Mouse (Mus musculus) heart, postnatal 36 days (tissue): ENCODE data around the gene Gm17019. TPM values are rescaled to one million over a fixed set of nuclear protein-coding genes. Genes with fewer than 3 reads are reported as not detected.
"Not testable (repeated sequence)": the region's sequence is repeated elsewhere in the genome, so short reads cannot be mapped to it uniquely, and the experiment has no call there.

Source experiments
- DNase-seq, 2 experiments: peaks; one replicate each; pipeline ENCODE4 v3.0.0; 2021 to 2022
- intact Hi-C: fragments of 180-260 bp; cut with DNase I; formaldehyde crosslinking; loops from one replicate; pipeline ENCODE4 v1.15.1; 2025
- total RNA-seq, 2 experiments: library from RNA; stranded (reverse); gene quantifications; 2 replicates each; pipeline ENCODE4 v1.2.3; 2021

Gm17019 gene
- total RNA-seq = not detected

- intact Hi-C loops, DNase-seq: not testable (repeated sequence)
Observed at GRCm38 (mm10) chr5:15032898-15033297, at the start of gene Gm17019. Gene Gm17019 (minus strand): TSS chr5:15032998.

GRCm38 (mm10) chr5:15062385-15062715 lies 29.6 kb upstream of the Gm17019 start:
- intact Hi-C loops, DNase-seq: not testable (repeated sequence)

- intact Hi-C loops, DNase-seq: not testable (repeated sequence)
Observed at GRCm38 (mm10) chr5:15061638-15062384, 29.0 kb upstream of the Gm17019 start.

GRCm38 (mm10) chr5:15054151-15055025 lies 21.6 kb upstream of the Gm17019 start:
- intact Hi-C loops, DNase-seq: not testable (repeated sequence)

GRCm38 (mm10) chr5:15053606-15053962 lies 20.8 kb upstream of the Gm17019 start:
- DNase-seq, intact Hi-C loops: not testable (repeated sequence)

GRCm38 (mm10) chr5:15052945-15053605 lies 20.3 kb upstream of the Gm17019 start:
- intact Hi-C loops = not testable (repeated sequence)

GRCm38 (mm10) chr5:15050807-15051206 lies 18.0 kb upstream of the Gm17019 start:
- intact Hi-C loops, DNase-seq: not testable (repeated sequence)

More at GRCm38 (mm10) chr5:15052945-15053605, 20.3 kb upstream of the Gm17019 start:
- not testable (repeated sequence) for DNase-seq

GRCm38 (mm10) chr5:15044830-15045767 lies 12.3 kb upstream of the Gm17019 start:
- DNase-seq, intact Hi-C loops: not testable (repeated sequence)

- DNase-seq, intact Hi-C loops: not testable (repeated sequence)
Observed at GRCm38 (mm10) chr5:15040784-15041183, 8.0 kb upstream of the Gm17019 start.

- intact Hi-C loops, DNase-seq: not testable (repeated sequence)
Observed at GRCm38 (mm10) chr5:15039984-15040383, 7.2 kb upstream of the Gm17019 start.

- intact Hi-C loops, DNase-seq: not testable (repeated sequence)
Observed at GRCm38 (mm10) chr5:15024316-15024715, 8.5 kb downstream of the Gm17019 start.

- intact Hi-C loops, DNase-seq: not testable (repeated sequence)
Observed at GRCm38 (mm10) chr5:15020067-15020466, 12.7 kb downstream of the Gm17019 start.

GRCm38 (mm10) chr5:15010639-15011582 lies 21.9 kb downstream of the Gm17019 start:
- DNase-seq, intact Hi-C loops: not testable (repeated sequence)

GRCm38 (mm10) chr5:15006907-15007306 lies 25.9 kb downstream of the Gm17019 start:
- DNase-seq, intact Hi-C loops: not testable (repeated sequence)

- DNase-seq, intact Hi-C loops: not testable (repeated sequence)
Observed at GRCm38 (mm10) chr5:15006288-15006687, 26.5 kb downstream of the Gm17019 start.

GRCm38 (mm10) chr5:15005584-15005983 lies 27.2 kb downstream of the Gm17019 start:
- intact Hi-C loops, DNase-seq: not testable (repeated sequence)

- DNase-seq, intact Hi-C loops: not testable (repeated sequence)
Observed at GRCm38 (mm10) chr5:15004569-15005562, 27.9 kb downstream of the Gm17019 start.
